Mouse (Mus musculus) heart, adult 9 months (tissue): ENCODE measurements around the gene Meis1.

ENCODE experiments used
- DNase-seq, 2 experiments: peaks; one replicate each; pipeline ENCODE4 v3.0.0; 2022; ENCODE audit warnings: low spot score in 2 of 2

Gene Meis1

DNA sequence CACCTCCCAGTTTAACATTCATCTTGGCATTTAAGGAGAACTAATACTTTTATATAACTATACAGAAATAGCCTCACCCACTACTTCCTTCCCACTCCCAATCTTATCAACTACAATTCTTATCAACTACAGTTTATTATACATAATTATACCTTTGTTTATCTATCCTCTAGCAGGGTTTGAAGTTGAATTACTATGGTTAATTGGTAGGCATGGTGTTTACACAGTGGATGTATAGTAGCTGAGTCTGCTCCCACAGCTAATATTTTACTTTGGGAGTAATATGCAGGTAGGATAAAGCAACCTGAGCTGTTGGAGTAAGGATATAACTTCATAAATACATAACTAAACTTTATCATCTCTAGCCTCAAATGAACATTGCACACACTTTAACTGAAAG, 188.7 kb downstream of the Meis1 start:
- no peak for DNase-seq
